Mouse (Mus musculus) brain, embryonic 14.5 days (tissue): Measurements from ENCODE around the gene Mest. TPM values are rescaled to one million over a fixed set of nuclear protein-coding genes. Genes with fewer than 3 reads are reported as not detected.
A peak's percentile ranks its signal among the peaks of the same experiment; 100 is the strongest.

ENCODE experiments used
- DNase-seq: peaks from one replicate; pipeline ENCODE4 v3.0.0-alpha.2; 2011; ENCODE audit warnings: low read depth
- CTCF ChIP-seq: fragments of 200-500 bp; IDR thresholded peaks from 2 replicates; pipeline ENCODE4 v1.5.1; 2012; ENCODE audit warnings: inconsistent platforms, mild to moderate bottlenecking, moderate library complexity, borderline replicate concordance; ENCODE audit not compliant: insufficient read depth, insufficient read length; ENCODE audit errors: extremely low read depth
- POLR2A ChIP-seq: fragments of 200-500 bp; IDR thresholded peaks from 2 replicates; pipeline ENCODE4 v1.6.1; 2012; ENCODE audit warnings: mild to moderate bottlenecking, inconsistent platforms, borderline replicate concordance; ENCODE audit not compliant: poor library complexity, insufficient read depth, insufficient read length, severe bottlenecking; ENCODE audit errors: extremely low read depth
- polyA plus RNA-seq: library from polyadenylated mRNA; depleted of rRNA; stranded (reverse); fragments of >200 nt; gene quantifications from 2 replicates; pipeline ENCODE4 v1.2.3, GENCODE M21; 2012

Mest gene
- polyA plus RNA-seq, 1 experiment, result 604 TPM

- DNase-seq, result peak; percentile 94
- TF ChIP-seq CTCF (peak; percentile 28; the same call in 1 of the 2 replicates), POLR2A (peak; percentile 97)
Measured at GRCm38 (mm10) chr6:30737548-30738463, 14.5 kb downstream of the Mest start.

- TF ChIP-seq POLR2A, result no peak
- no peak for TF ChIP-seq CTCF
- DNase-seq, result no peak
Measured at GRCm38 (mm10) chr6:30738464-30739006, 15.2 kb downstream of the Mest start.

- peak; percentile 79 for DNase-seq
- TF ChIP-seq CTCF (no peak), POLR2A (no peak)
Measured at GRCm38 (mm10) chr6:30739177-30739747, 15.9 kb downstream of the Mest start.

GRCm38 (mm10) chr6:30744846-30745245, 21.5 kb downstream of the Mest start:
- DNase-seq, result no peak
- TF ChIP-seq POLR2A (no peak), CTCF (no peak)

- TF ChIP-seq POLR2A, result no peak
- no peak for DNase-seq
Measured at GRCm38 (mm10) chr6:30745591-30745990, 22.2 kb downstream of the Mest start.

- TF ChIP-seq CTCF, result no peak
- no peak for TF ChIP-seq POLR2A
- no peak for DNase-seq
Measured at GRCm38 (mm10) chr6:30747631-30748357, 24.4 kb downstream of the Mest start.

GRCm38 (mm10) chr6:30748358-30748910, 25.1 kb downstream of the Mest start:
- no peak for TF ChIP-seq CTCF
- no peak for TF ChIP-seq POLR2A
- DNase-seq, result peak; percentile 62

GRCm38 (mm10) chr6:30749042-30749689, 25.8 kb downstream of the Mest start:
- no peak for DNase-seq
- TF ChIP-seq CTCF, result no peak
- no peak for TF ChIP-seq POLR2A

GRCm38 (mm10) chr6:30749892-30750291, 26.5 kb downstream of the Mest start:
- TF ChIP-seq POLR2A, result no peak
- TF ChIP-seq CTCF, result no peak

GRCm38 (mm10) chr6:30750482-30750881, 27.1 kb downstream of the Mest start:
- TF ChIP-seq POLR2A (no peak), CTCF (no peak)
- no peak for DNase-seq

More at GRCm38 (mm10) chr6:30749892-30750291, 26.5 kb downstream of the Mest start:
- no peak for DNase-seq
